Mouse (Mus musculus): ENCODE measurements around the gene Ptpre. TPM values are rescaled to one million over a fixed set of nuclear protein-coding genes. Genes with fewer than 3 reads are reported as not detected.

Gene Ptpre
- polyA plus RNA-seq, 1 experiment = 19.7 TPM

GRCm38 (mm10) chr7:135637406-135637980 is 100.2 kb downstream of the Ptpre start:
- TF ChIP-seq CTCF (IDR thresholded peaks at IDR 0.05; ENCODE audit: borderline replicate concordance, control insufficient read depth, extremely low read depth, insufficient read depth, low read length, poor library complexity) = 0 out of 2 replicates have a peak, but pooled peaks have one; percentile 23
- no peak for TF ChIP-seq POLR2A (IDR thresholded peaks at IDR 0.05; ENCODE audit: control insufficient read depth, extremely low read depth, insufficient read depth, low read length, poor library complexity)
- WGBS = 14% methylated on average over 13 of the region's 13 CpGs
- no peaks in the 10 kb centered on the region for H3K27me3 ChIP-seq (ENCODE audit: control insufficient read depth, insufficient read depth, low read length)
- no peak overlapping the region for H3K4me3 ChIP-seq (ENCODE audit: control insufficient read depth, insufficient read depth, low read length)
- peak; percentile 68 for DNase-seq
- peak overlapping the region; percentile 58 for H3K27ac ChIP-seq (ENCODE audit: control insufficient read depth, insufficient read depth, low read length)
- H3K36me3 ChIP-seq (ENCODE audit: control insufficient read depth, insufficient read depth, low read length) = no peaks in the 10 kb centered on the region
- peaks cover 17% of the 10 kb centered on the region for H3K4me1 ChIP-seq (replicated peaks; ENCODE audit: control insufficient read depth, insufficient read depth, low read length)

DNA sequence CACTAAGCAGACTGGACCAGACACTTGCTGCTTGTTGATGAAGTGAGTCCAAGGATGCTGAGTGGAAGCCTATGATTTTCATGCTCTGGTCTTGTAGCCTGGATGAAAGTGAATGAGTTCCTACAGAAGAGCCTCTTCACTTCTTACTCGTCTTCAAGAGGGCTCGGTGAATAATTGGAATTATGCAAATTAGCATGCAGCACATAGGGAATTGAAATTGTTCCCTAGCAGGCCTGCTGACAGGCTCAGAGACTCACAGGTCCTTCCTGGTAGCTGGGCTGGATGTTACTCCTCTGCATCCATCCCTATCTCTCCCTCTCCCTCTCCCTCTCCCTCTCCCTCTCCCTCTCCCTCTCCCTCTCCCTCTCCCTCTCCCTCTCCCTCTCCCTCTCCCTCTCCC is 102.1 kb downstream of the Ptpre start:
- TF ChIP-seq CTCF (IDR thresholded peaks at IDR 0.05; ENCODE audit: borderline replicate concordance, control insufficient read depth, extremely low read depth, insufficient read depth, low read length, poor library complexity) = no peak
- no peak for TF ChIP-seq POLR2A (IDR thresholded peaks at IDR 0.05; ENCODE audit: control insufficient read depth, extremely low read depth, insufficient read depth, low read length, poor library complexity)
- H3K4me3 ChIP-seq (ENCODE audit: control insufficient read depth, insufficient read depth, low read length) = no peak overlapping the region
- 86% methylated on average over 2 of the region's 2 CpGs for WGBS
- no peak for DNase-seq
- H3K27ac ChIP-seq (ENCODE audit: control insufficient read depth, insufficient read depth, low read length) = no peak overlapping the region
- H3K4me1 ChIP-seq (replicated peaks; ENCODE audit: control insufficient read depth, insufficient read depth, low read length) = peaks cover 17% of the 10 kb centered on the region
- 0 out of 2 replicates have a peak, but pooled peaks cover 7% of the 10 kb centered on the region for H3K36me3 ChIP-seq (ENCODE audit: control insufficient read depth, insufficient read depth, low read length)
- no peaks in the 10 kb centered on the region for H3K27me3 ChIP-seq (ENCODE audit: control insufficient read depth, insufficient read depth, low read length)

DNA sequence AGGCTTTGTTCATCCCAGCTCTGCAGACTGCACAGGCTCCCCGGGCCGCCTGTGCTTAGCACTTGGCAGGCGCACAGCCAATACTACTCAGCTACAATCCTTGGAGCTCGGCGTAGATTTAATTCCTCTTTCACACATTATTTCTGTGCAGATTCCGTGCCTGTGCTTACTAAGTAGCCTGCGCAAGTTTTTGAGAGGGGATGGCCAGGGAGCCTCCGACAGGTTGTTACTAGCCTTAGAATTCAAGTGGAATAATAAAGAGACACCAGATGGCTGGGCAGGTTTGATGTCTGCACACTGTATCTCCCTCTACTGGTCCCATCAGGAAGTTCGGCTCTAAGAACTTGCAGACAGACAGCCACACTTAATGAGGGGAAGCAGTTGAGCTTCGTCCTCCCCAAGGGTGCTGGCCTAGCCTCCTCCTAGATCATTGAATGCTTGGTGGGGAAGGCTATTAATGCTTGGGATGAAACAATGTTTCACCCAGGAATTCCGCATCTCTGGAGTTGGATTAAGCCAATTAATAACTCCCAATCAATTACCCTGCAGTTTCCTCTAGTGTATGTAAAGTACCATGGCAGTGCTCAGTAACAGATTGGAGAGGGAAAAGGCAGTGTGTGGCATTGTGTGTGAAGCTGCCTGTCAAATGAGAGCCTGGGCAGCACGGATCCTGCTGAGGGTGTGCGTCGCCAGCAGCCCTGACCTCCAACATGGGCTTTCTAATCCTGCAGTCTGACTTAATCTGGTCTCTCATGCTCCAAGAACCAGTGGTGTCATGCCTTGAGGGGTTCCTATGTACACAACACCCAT is 104.6 kb downstream of the Ptpre start:
- no peak for TF ChIP-seq POLR2A (IDR thresholded peaks at IDR 0.05; ENCODE audit: control insufficient read depth, extremely low read depth, insufficient read depth, low read length, poor library complexity)
- no peak for TF ChIP-seq CTCF (IDR thresholded peaks at IDR 0.05; ENCODE audit: borderline replicate concordance, control insufficient read depth, extremely low read depth, insufficient read depth, low read length, poor library complexity)
- no peak overlapping the region for H3K27ac ChIP-seq (ENCODE audit: control insufficient read depth, insufficient read depth, low read length)
- WGBS = 78% methylated on average over 14 of the region's 14 CpGs
- H3K27me3 ChIP-seq (ENCODE audit: control insufficient read depth, insufficient read depth, low read length) = no peaks in the 10 kb centered on the region
- DNase-seq = peak; percentile 63
- peaks cover 23% of the 10 kb centered on the region for H3K4me1 ChIP-seq (replicated peaks; ENCODE audit: control insufficient read depth, insufficient read depth, low read length)
- H3K36me3 ChIP-seq (ENCODE audit: control insufficient read depth, insufficient read depth, low read length) = 0 out of 2 replicates have a peak, but pooled peaks cover 7% of the 10 kb centered on the region
- no peak overlapping the region for H3K4me3 ChIP-seq (ENCODE audit: control insufficient read depth, insufficient read depth, low read length)

DNA sequence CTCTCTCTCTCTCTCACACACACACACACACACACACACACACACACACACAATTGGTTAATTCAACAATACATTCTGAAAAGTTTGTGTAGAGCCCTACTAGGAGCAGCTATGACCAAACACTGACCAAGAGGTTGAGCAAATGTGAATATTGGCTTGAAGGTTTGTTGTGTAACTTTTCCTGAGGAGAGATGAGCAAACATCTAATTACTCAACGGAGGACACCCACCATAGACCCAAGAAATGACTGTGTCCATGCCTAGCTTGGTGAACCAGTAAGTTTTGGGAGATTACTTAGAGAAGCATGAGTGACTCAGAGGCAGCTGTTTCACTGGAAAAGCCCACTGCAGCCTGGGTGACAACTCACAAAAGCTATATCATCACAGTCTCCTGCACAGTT is 107.2 kb downstream of the Ptpre start:
- H3K4me3 ChIP-seq (ENCODE audit: control insufficient read depth, insufficient read depth, low read length) = no peak overlapping the region
- H3K36me3 ChIP-seq (ENCODE audit: control insufficient read depth, insufficient read depth, low read length) = 0 out of 2 replicates have a peak, but pooled peaks cover 10% of the 10 kb centered on the region
- H3K27me3 ChIP-seq (ENCODE audit: control insufficient read depth, insufficient read depth, low read length) = no peaks in the 10 kb centered on the region
- TF ChIP-seq POLR2A (IDR thresholded peaks at IDR 0.05; ENCODE audit: control insufficient read depth, extremely low read depth, insufficient read depth, low read length, poor library complexity) (no peak), CTCF (IDR thresholded peaks at IDR 0.05; ENCODE audit: borderline replicate concordance, control insufficient read depth, extremely low read depth, insufficient read depth, low read length, poor library complexity) (no peak)
- DNase-seq = no peak
- WGBS = 100% methylated on average over 1 of the region's 1 CpGs
- no peak overlapping the region for H3K27ac ChIP-seq (ENCODE audit: control insufficient read depth, insufficient read depth, low read length)
- peaks cover 17% of the 10 kb centered on the region for H3K4me1 ChIP-seq (replicated peaks; ENCODE audit: control insufficient read depth, insufficient read depth, low read length)

DNA sequence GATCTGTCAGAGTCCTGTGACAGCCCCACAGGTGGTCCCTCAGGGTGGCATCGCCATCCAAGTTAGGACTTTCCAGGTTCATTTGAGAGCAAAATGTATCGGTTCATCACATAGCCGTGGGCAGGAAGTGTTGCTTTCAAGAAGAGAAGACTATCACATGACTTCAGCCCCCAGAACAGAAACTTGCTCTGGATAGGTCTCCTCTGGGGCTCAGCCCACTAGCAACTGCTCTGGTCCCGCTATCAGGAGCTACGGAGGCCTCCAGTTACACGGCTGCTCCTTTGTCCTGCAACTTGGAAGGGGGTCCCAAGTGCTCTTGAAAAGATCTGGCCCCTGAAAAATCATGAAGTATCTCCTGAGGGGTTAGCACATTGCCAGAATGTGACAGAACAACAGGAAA is 109.7 kb downstream of the Ptpre start:
- H3K4me1 ChIP-seq (replicated peaks; ENCODE audit: control insufficient read depth, insufficient read depth, low read length) = peaks cover 36% of the 10 kb centered on the region
- no peak overlapping the region for H3K4me3 ChIP-seq (ENCODE audit: control insufficient read depth, insufficient read depth, low read length)
- H3K27me3 ChIP-seq (ENCODE audit: control insufficient read depth, insufficient read depth, low read length) = no peaks in the 10 kb centered on the region
- H3K36me3 ChIP-seq (ENCODE audit: control insufficient read depth, insufficient read depth, low read length) = 0 out of 2 replicates have a peak, but pooled peaks cover 10% of the 10 kb centered on the region
- peak overlapping the region; percentile 84 for H3K27ac ChIP-seq (ENCODE audit: control insufficient read depth, insufficient read depth, low read length)
- peak; percentile 56 for DNase-seq
- WGBS = 24% methylated on average over 6 of the region's 6 CpGs
- TF ChIP-seq POLR2A (IDR thresholded peaks at IDR 0.05; ENCODE audit: control insufficient read depth, extremely low read depth, insufficient read depth, low read length, poor library complexity) = no peak
- TF ChIP-seq CTCF (IDR thresholded peaks at IDR 0.05; ENCODE audit: borderline replicate concordance, control insufficient read depth, extremely low read depth, insufficient read depth, low read length, poor library complexity) = no peak

- no peak for DNase-seq
- Histone ChIP-seq H3K4me1 (replicated peaks; ENCODE audit: control insufficient read depth, insufficient read depth, low read length) (peaks cover 45% of the 10 kb centered on the region), H3K36me3 (ENCODE audit: control insufficient read depth, insufficient read depth, low read length) (0 out of 2 replicates have a peak, but pooled peaks cover 3% of the 10 kb centered on the region), H3K27me3 (ENCODE audit: control insufficient read depth, insufficient read depth, low read length) (no peaks in the 10 kb centered on the region), H3K4me3 (ENCODE audit: control insufficient read depth, insufficient read depth, low read length) (no peak overlapping the region), H3K27ac (ENCODE audit: control insufficient read depth, insufficient read depth, low read length) (no peak overlapping the region)
- TF ChIP-seq POLR2A (IDR thresholded peaks at IDR 0.05; ENCODE audit: control insufficient read depth, extremely low read depth, insufficient read depth, low read length, poor library complexity) (no peak), CTCF (IDR thresholded peaks at IDR 0.05; ENCODE audit: borderline replicate concordance, control insufficient read depth, extremely low read depth, insufficient read depth, low read length, poor library complexity) (no peak)
- WGBS = 88% methylated on average over 8 of the region's 8 CpGs
These were observed 111.5 kb downstream of the Ptpre start for GRCm38 (mm10) chr7:135648821-135649220.
